8 mouse cellular contexts compared by ENCODE assay signal in the genomic region with DNA sequence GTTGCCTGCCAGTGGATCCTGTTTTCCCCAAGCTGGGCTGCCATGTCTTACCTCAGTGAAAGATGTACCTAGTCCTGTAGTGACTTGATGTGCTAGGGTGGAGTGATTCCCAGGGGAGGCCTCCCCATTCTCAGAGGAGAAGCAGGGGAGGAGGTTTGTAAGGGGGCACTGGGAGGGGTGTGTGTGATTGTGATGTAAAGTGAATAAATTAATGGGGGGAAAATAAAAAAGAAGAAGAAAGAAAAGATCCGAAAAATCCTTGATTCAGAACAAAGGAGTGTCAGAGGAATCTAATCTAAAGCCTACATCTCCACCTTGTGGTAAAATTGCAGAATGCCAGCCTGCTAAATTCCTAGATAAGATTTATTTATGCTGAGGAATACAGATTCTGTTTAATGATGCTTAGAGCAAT. TPM values are rescaled to one million over a fixed set of nuclear protein-coding genes. Genes with fewer than 3 reads are reported as not detected.
DNase-seq lines count a peak whose midpoint lies in the region; ATAC-seq and TF ChIP-seq lines count a peak whose summit lies in the region.

No protein-coding gene starts in this region.

- ATAC-seq in liver, embryonic 14.5 days (ENCODE audit: insufficient read depth): no peak
- no peak for ATAC-seq in liver, embryonic 11.5 days (replicated peaks; ENCODE audit: low FRiP score)
- ATAC-seq in Patski: no peak
- ATAC-seq in embryonic facial prominence, embryonic 14.5 days (ENCODE audit: low read depth): no peak; the same call in 1 of the 2 replicates

- CTCF ChIA-PET in Patski (lab: Charles Lee): interaction anchor here (0.7 to 1.4 kb wide), 4 partner anchors 9 to 129 kb away, joined by 3 to 5 read pairs (median 4); no protein-coding TSS in a partner anchor

- 11% methylated on average over 1 of the region's 1 CpGs for WGBS in liver, embryonic 14.5 days (ENCODE audit: insufficient replicate concordance)
- WGBS in liver, embryonic 11.5 days: 36% methylated on average over 1 of the region's 1 CpGs
- 7% methylated on average over 1 of the region's 1 CpGs for WGBS in embryonic facial prominence, embryonic 14.5 days

- H3K4me1 ChIP-seq in liver, embryonic 14.5 days (replicated peaks; ENCODE audit: control insufficient read depth in 2 of 2, insufficient read depth in 2 of 2, low read length in 1 of 2): no peaks in the 10 kb centered on the region
- H3K4me1 ChIP-seq in liver, embryonic 11.5 days (replicated peaks; ENCODE audit: control insufficient read depth, insufficient read depth, low read length): no peaks in the 10 kb centered on the region
- H3K4me1 ChIP-seq in embryonic facial prominence, embryonic 14.5 days (ENCODE audit: control insufficient read depth, insufficient read depth, low read length): no peaks in the 10 kb centered on the region

- peak; percentile 59; the same call in 1 of the 2 replicates for TF ChIP-seq CTCF in liver, embryonic 14.5 days (IDR thresholded peaks at IDR 0.05; ENCODE audit: low read depth)
- TF ChIP-seq CTCF in Patski (IDR thresholded peaks at IDR 0.05): peak; percentile 65

- no peaks in the 10 kb centered on the region for H3K9me3 ChIP-seq in liver, embryonic 14.5 days (ENCODE audit: control insufficient read depth, low read length)
- no peaks in the 10 kb centered on the region for H3K9me3 ChIP-seq in liver, embryonic 11.5 days (ENCODE audit: control insufficient read depth, low read length)
- H3K9me3 ChIP-seq in embryonic facial prominence, embryonic 14.5 days (ENCODE audit: control insufficient read depth, low read length): no peaks in the 10 kb centered on the region

- no peak overlapping the region for H3K4me2 ChIP-seq in liver, embryonic 14.5 days (ENCODE audit: low read depth)
- H3K4me2 ChIP-seq in liver, embryonic 11.5 days: no peak overlapping the region
- H3K4me2 ChIP-seq in embryonic facial prominence, embryonic 14.5 days (ENCODE audit: low read depth, low read length): no peak overlapping the region

- no peak overlapping the region for H3K9ac ChIP-seq in liver, embryonic 14.5 days (replicated peaks)
- no peak overlapping the region for H3K9ac ChIP-seq in liver, embryonic 11.5 days (ENCODE audit: low read depth, low read length)
- H3K9ac ChIP-seq in embryonic facial prominence, embryonic 14.5 days (ENCODE audit: low read depth, low read length): peak overlapping the region; percentile 55

- POLR2A ChIA-PET in Patski (lab: Charles Lee): no interaction called here

- DNase-seq in liver, embryonic 14.5 days (ENCODE audit: low read depth in 3 of 3, low spot score in 3 of 3): peak in 2 of 3 experiments; percentile 23 to 24
- no peak for DNase-seq in liver, embryonic 11.5 days (ENCODE audit: low spot score)
- no peak for DNase-seq in Patski (ENCODE audit: low read depth, low spot score)
- peak; percentile 81 for DNase-seq in embryonic facial prominence, embryonic 14.5 days (ENCODE audit: low spot score)
- peak; percentile 47 for DNase-seq in hindlimb bud, embryonic 11.5 days (ENCODE audit: extremely low spot score, low read depth, low spot score)
- peak; percentile 53 for DNase-seq in lung, postnatal 25 days (ENCODE audit: low spot score)
- peak; percentile 75 for DNase-seq in splenic B cell, adult 2 months (ENCODE audit: low read depth, low spot score)
- DNase-seq in gastrocnemius, postnatal 14 days: no peak

- H3K27me3 ChIP-seq in liver, embryonic 14.5 days (ENCODE audit: control insufficient read depth, insufficient read depth, low read length): no peaks in the 10 kb centered on the region
- no peaks in the 10 kb centered on the region for H3K27me3 ChIP-seq in liver, embryonic 11.5 days (replicated peaks; ENCODE audit: control insufficient read depth, insufficient read depth, low read length)
- H3K27me3 ChIP-seq in Patski: peaks cover 8% of the 10 kb centered on the region
- H3K27me3 ChIP-seq in embryonic facial prominence, embryonic 14.5 days (replicated peaks; ENCODE audit: control insufficient read depth, insufficient read depth, low read length): no peaks in the 10 kb centered on the region
- no peaks in the 10 kb centered on the region for H3K27me3 ChIP-seq in splenic B cell, adult 2 months (ENCODE audit: control insufficient read depth, insufficient read depth, low read length, poor library complexity, severe bottlenecking)

- TF ChIP-seq EP300 in liver, embryonic 14.5 days (IDR thresholded peaks at IDR 0.05; ENCODE audit: low read depth): no peak

- in situ Hi-C loops in Patski (cut with MboI; ENCODE audit: low pct_unique_long_range_greater_than_20kb): loop anchor here (5.0 kb wide), 2 partner anchors 51 to 131 kb away; a partner anchor contains a TSS

- intact Hi-C loops in gastrocnemius, postnatal 14 days (cut with DNase I; ENCODE audit: low total_unique reads): loop anchor here (5.0 kb wide), 1 partner anchor 126 kb away; no protein-coding TSS in a partner anchor

- H3K27ac ChIP-seq in liver, embryonic 14.5 days: no peak overlapping the region
- H3K27ac ChIP-seq in liver, embryonic 11.5 days (ENCODE audit: low read depth, low read length): no peak overlapping the region
- H3K27ac ChIP-seq in embryonic facial prominence, embryonic 14.5 days (replicated peaks; ENCODE audit: low read depth, low read length): 0 out of 2 replicates have a peak overlapping the region, but pooled peaks have one; percentile 25

- H3K36me3 ChIP-seq in liver, embryonic 14.5 days (replicated peaks; ENCODE audit: control insufficient read depth, insufficient read depth, low read depth): no peaks in the 10 kb centered on the region
- H3K36me3 ChIP-seq in liver, embryonic 11.5 days (ENCODE audit: control insufficient read depth, insufficient read depth, low read length): no peaks in the 10 kb centered on the region
- H3K36me3 ChIP-seq in embryonic facial prominence, embryonic 14.5 days (ENCODE audit: control insufficient read depth, insufficient read depth, low read length): no peaks in the 10 kb centered on the region
- no peaks in the 10 kb centered on the region for H3K36me3 ChIP-seq in splenic B cell, adult 2 months (ENCODE audit: control insufficient read depth, insufficient read depth, low read length, poor library complexity, severe bottlenecking)

- H3K4me3 ChIP-seq in liver, embryonic 14.5 days (ENCODE audit: insufficient read depth in 1 of 2, low read depth in 2 of 2, low read length in 2 of 2): no peak overlapping the region
- no peak overlapping the region for H3K4me3 ChIP-seq in liver, embryonic 11.5 days (ENCODE audit: low read depth, low read length)
- no peak overlapping the region for H3K4me3 ChIP-seq in embryonic facial prominence, embryonic 14.5 days (ENCODE audit: low read depth, low read length)

RNA-seq across cellular contexts. Expression of a gene that starts 24.9 kb away (rescaled TPM):
- 41.3 and 42.9 TPM in 2 replicates for polyA plus RNA-seq in liver, embryonic 14.5 days (2012; rRNA removed)
- polyA plus RNA-seq in liver, embryonic 14.5 days (2014; fragmentation: Nextera tagmentation; extraction: Ambion mirVana): 17.3 and 24.3 TPM in 2 replicates
- polyA plus RNA-seq in liver, embryonic 11.5 days (2014; fragmentation: Nextera tagmentation; extraction: Ambion mirVana): 71.4 and 75.7 TPM in 2 replicates
- 113 TPM for polyA plus RNA-seq in Patski (2021)
- polyA plus RNA-seq in embryonic facial prominence, embryonic 14.5 days (2014; fragmentation: Nextera tagmentation; extraction: Ambion mirVana): 49.8 and 54.8 TPM in 2 replicates
- 10 to 100 TPM; 31.1 to 32.4 TPM for total RNA-seq in gastrocnemius, postnatal 14 days (2021)

RNA-seq across cellular contexts. Expression of a gene that starts 38.0 kb away (rescaled TPM):
- 45.7 and 58.0 TPM in 2 replicates for polyA plus RNA-seq in liver, embryonic 14.5 days (2012; rRNA removed)
- polyA plus RNA-seq in liver, embryonic 14.5 days (2014; fragmentation: Nextera tagmentation; extraction: Ambion mirVana): 94.4 and 96.2 TPM in 2 replicates
- polyA plus RNA-seq in liver, embryonic 11.5 days (2014; fragmentation: Nextera tagmentation; extraction: Ambion mirVana): 195 and 201 TPM in 2 replicates
- polyA plus RNA-seq in Patski (2021): 322 TPM
- 158 and 167 TPM in 2 replicates for polyA plus RNA-seq in embryonic facial prominence, embryonic 14.5 days (2014; fragmentation: Nextera tagmentation; extraction: Ambion mirVana)
- 100 to 1,000 TPM; 135 to 136 TPM for total RNA-seq in gastrocnemius, postnatal 14 days (2021)

RNA-seq across cellular contexts. Expression of a gene that starts 41.0 kb away (rescaled TPM):
- polyA plus RNA-seq in liver, embryonic 14.5 days (2012; rRNA removed): 44.6 and 67.8 TPM in 2 replicates
- polyA plus RNA-seq in liver, embryonic 14.5 days (2014; fragmentation: Nextera tagmentation; extraction: Ambion mirVana): 73.2 and 82.9 TPM in 2 replicates
- polyA plus RNA-seq in liver, embryonic 11.5 days (2014; fragmentation: Nextera tagmentation; extraction: Ambion mirVana): 193 and 211 TPM in 2 replicates
- 159 TPM for polyA plus RNA-seq in Patski (2021)
- 127 and 130 TPM in 2 replicates for polyA plus RNA-seq in embryonic facial prominence, embryonic 14.5 days (2014; fragmentation: Nextera tagmentation; extraction: Ambion mirVana)
- total RNA-seq in gastrocnemius, postnatal 14 days (2021): 100 to 1,000 TPM; 117 to 146 TPM

RNA-seq across cellular contexts. Expression of a gene that starts 52.9 kb away (rescaled TPM):
- 12.4 and 12.9 TPM in 2 replicates for polyA plus RNA-seq in liver, embryonic 14.5 days (2012; rRNA removed)
- polyA plus RNA-seq in liver, embryonic 14.5 days (2014; fragmentation: Nextera tagmentation; extraction: Ambion mirVana): 8.3 and 9.5 TPM in 2 replicates
- 26.2 and 26.4 TPM in 2 replicates for polyA plus RNA-seq in liver, embryonic 11.5 days (2014; fragmentation: Nextera tagmentation; extraction: Ambion mirVana)
- 64.4 TPM for polyA plus RNA-seq in Patski (2021)
- polyA plus RNA-seq in embryonic facial prominence, embryonic 14.5 days (2014; fragmentation: Nextera tagmentation; extraction: Ambion mirVana): 44.3 and 46.3 TPM in 2 replicates
- 10 to 100 TPM; 47.1 to 47.6 TPM for total RNA-seq in gastrocnemius, postnatal 14 days (2021)

RNA-seq across cellular contexts. Expression of a gene that starts 56.6 kb away (rescaled TPM):
- polyA plus RNA-seq in liver, embryonic 14.5 days (2012; rRNA removed): 1.2 and 1.6 TPM in 2 replicates
- polyA plus RNA-seq in liver, embryonic 14.5 days (2014; fragmentation: Nextera tagmentation; extraction: Ambion mirVana): 0.69 TPM in 2 replicates
- polyA plus RNA-seq in liver, embryonic 11.5 days (2014; fragmentation: Nextera tagmentation; extraction: Ambion mirVana): 0.68 and 1.4 TPM in 2 replicates
- polyA plus RNA-seq in Patski (2021): 0.94 TPM
- 0.97 and 1.8 TPM in 2 replicates for polyA plus RNA-seq in embryonic facial prominence, embryonic 14.5 days (2014; fragmentation: Nextera tagmentation; extraction: Ambion mirVana)
- total RNA-seq in gastrocnemius, postnatal 14 days (2021): under 1 TPM; 0.55 to 0.88 TPM

Comparison
In these comparisons a context has a peak if more than half of its experiments do, and no peak if none do; other contexts are left out.
1. DNase-seq: peak in liver, embryonic 14.5 days (2 of 3), embryonic facial prominence, embryonic 14.5 days (single experiment), hindlimb bud, embryonic 11.5 days (single experiment), lung, postnatal 25 days (single experiment) and splenic B cell, adult 2 months (single experiment); none in liver, embryonic 11.5 days (single experiment), Patski (single experiment) and gastrocnemius, postnatal 14 days (single experiment).